Mouse (Mus musculus) heart, postnatal 0 days (tissue): Measurements from ENCODE around the gene Dnm3. TPM values are rescaled to one million over a fixed set of nuclear protein-coding genes. Genes with fewer than 3 reads are reported as not detected.

Experiments used
- ATAC-seq: fragments of 200-750 bp; cut with Nextera tagmentation; 2 replicates; pipeline ENCODE4 v1.8.0; 2017; ENCODE audit warnings: low read depth, moderate number of reproducible peaks, moderate library complexity; ENCODE audit not compliant: insufficient read depth
- DNase-seq: peaks from one replicate; pipeline ENCODE4 v3.0.0-alpha.2; 2016; ENCODE audit warnings: low spot score
- H3K27ac ChIP-seq: fragments of 300-500 bp; sonication (generic); 2 replicates; pipeline ENCODE4 v1.5.1; 2014; ENCODE audit warnings: low read depth, mild to moderate bottlenecking
- H3K27me3 ChIP-seq: fragments of 300-500 bp; sonication (generic); 2 replicates; pipeline ENCODE4 v1.6.1; 2014; ENCODE audit warnings: low read length, mixed read lengths; ENCODE audit not compliant: control insufficient read depth, insufficient read depth
- H3K36me3 ChIP-seq: fragments of 300-500 bp; sonication (generic); replicated peaks from 2 replicates; pipeline ENCODE4 v1.6.1; 2014; ENCODE audit warnings: low read length, mixed read lengths; ENCODE audit not compliant: control insufficient read depth, insufficient read depth
- H3K4me1 ChIP-seq: fragments of 300-500 bp; sonication (generic); 2 replicates; pipeline ENCODE4 v1.6.1; 2014; ENCODE audit warnings: antibody characterized with exemption; ENCODE audit not compliant: control insufficient read depth, insufficient read depth
- H3K4me2 ChIP-seq: fragments of 300-500 bp; sonication (generic); 2 replicates; pipeline ENCODE4 v1.6.1; 2014; ENCODE audit warnings: low read depth, mild to moderate bottlenecking, low read length, moderate library complexity
- H3K4me3 ChIP-seq: fragments of 300-500 bp; sonication (generic); 2 replicates; pipeline ENCODE4 v1.5.1; 2014; ENCODE audit warnings: low read depth, low read length
- H3K9ac ChIP-seq: fragments of 300-500 bp; sonication (generic); replicated peaks from 2 replicates; pipeline ENCODE4 v1.6.1; 2014; ENCODE audit warnings: low read depth, low read length, mixed read lengths
- H3K9me3 ChIP-seq: fragments of 300-500 bp; sonication (generic); replicated peaks from 2 replicates; pipeline ENCODE4 v1.6.1; 2016; ENCODE audit warnings: low read length; ENCODE audit not compliant: control insufficient read depth
- CTCF ChIP-seq: IDR thresholded peaks from 2 replicates; pipeline ENCODE4 v1.5.1; 2016; ENCODE audit warnings: antibody characterized with exemption, control low read depth, low read depth
- EP300 ChIP-seq: IDR thresholded peaks from 2 replicates; pipeline ENCODE4 v1.6.1; 2016; ENCODE audit warnings: antibody characterized with exemption, low read depth
- WGBS: fragments of 180-500 bp; shearing (Covaris S2); extraction: QIAGEN DNeasy Blood & Tissue Kit; methylation state at CpG from one replicate; pipeline ENCODE4 v1.1.7; 2014; 5-methylcytosine and 5-hydroxymethylcytosine counted together
- polyA plus RNA-seq: library from polyadenylated mRNA; unstranded; fragments of >200 nt; fragmentation: Nextera tagmentation; extraction: Ambion mirVana; gene quantifications from 2 replicates; pipeline ENCODE4 v1.2.1, GENCODE M21; 2015
- total RNA-seq: library from RNA; depleted of rRNA; stranded (reverse); fragments of >200 nt; gene quantifications from 2 replicates; pipeline ENCODE4 v1.2.3, GENCODE M21; 2014; ENCODE audit warnings: low replicate concordance

Dnm3 gene
- total and polyA plus RNA-seq, 2 experiments from 2014 or later = 1.9 to 2.4 TPM

DNA sequence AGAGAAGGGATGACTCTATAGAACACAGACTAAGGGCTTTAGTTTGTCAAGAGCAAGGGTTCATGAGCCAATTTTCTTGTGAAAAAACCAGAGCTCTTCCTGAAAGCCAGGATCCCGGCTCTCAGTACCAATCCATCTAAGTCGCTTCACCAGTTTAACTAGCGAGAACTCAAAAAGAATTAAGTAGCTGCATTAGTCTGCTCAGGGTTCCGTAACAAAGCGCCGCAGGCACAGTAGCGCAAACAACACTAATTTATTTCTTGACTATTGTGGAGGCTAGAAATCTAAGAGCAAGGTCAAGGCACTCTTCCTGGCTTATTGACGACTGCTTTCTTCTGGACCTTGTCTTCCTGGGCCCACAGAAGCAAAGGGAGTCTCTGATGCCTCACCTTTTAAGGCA, 14.2 kb downstream of the Dnm3 start:
- Histone ChIP-seq H3K9me3 (no peaks in the 10 kb centered on the region), H3K4me2 (no peak overlapping the region), H3K9ac (no peak overlapping the region), H3K4me1 (no peaks in the 10 kb centered on the region), H3K4me3 (no peak overlapping the region), H3K36me3 (no peaks in the 10 kb centered on the region), H3K27me3 (no peaks in the 10 kb centered on the region), H3K27ac (no peak overlapping the region)
- no peak for TF ChIP-seq EP300
- TF ChIP-seq CTCF = no peak
- ATAC-seq (no peak), DNase-seq (no peak)
- WGBS = 87% methylated on average over 8 of the region's 8 CpGs

GRCm38 (mm10) chr1:162458711-162459110, 19.1 kb downstream of the Dnm3 start:
- Histone ChIP-seq H3K27me3 (no peaks in the 10 kb centered on the region), H3K9me3 (no peaks in the 10 kb centered on the region), H3K36me3 (no peaks in the 10 kb centered on the region), H3K27ac (no peak overlapping the region), H3K4me3 (no peak overlapping the region), H3K4me2 (no peak overlapping the region), H3K4me1 (no peaks in the 10 kb centered on the region), H3K9ac (no peak overlapping the region)
- TF ChIP-seq CTCF (no peak), EP300 (no peak)
- DNase-seq (no peak), ATAC-seq (no peak)
- WGBS = 94% methylated on average over 2 of the region's 2 CpGs

- TF ChIP-seq EP300 (no peak), CTCF (no peak)
- WGBS = 88% methylated on average over 6 of the region's 6 CpGs
- no peak for DNase-seq
Measured at GRCm38 (mm10) chr1:162456861-162457260, 21.0 kb downstream of the Dnm3 start.

DNA sequence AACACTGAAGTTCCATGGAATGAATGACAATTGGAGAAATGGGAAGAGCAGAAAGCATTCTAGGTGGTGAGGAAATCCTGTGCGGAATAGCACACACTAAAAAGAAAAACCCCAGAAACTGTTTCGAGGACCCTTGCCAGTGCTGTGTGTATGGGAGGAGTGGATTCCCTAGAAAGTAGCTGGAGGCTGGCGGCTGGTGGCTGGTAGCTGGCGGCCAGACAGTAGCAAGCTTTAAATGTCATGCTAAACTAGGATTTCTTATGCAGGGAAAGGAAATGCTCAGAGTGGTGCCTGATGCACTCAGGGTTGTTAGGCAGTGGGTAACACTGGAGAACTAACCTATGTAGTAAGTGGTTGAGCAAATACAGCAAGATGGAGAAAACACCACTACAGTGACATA, 21.4 kb downstream of the Dnm3 start:
- no peak overlapping the region for H3K4me3 ChIP-seq
- H3K9ac ChIP-seq = no peak overlapping the region
- H3K27me3 ChIP-seq = no peaks in the 10 kb centered on the region
- TF ChIP-seq CTCF (no peak), EP300 (no peak)
- no peaks in the 10 kb centered on the region for H3K9me3 ChIP-seq
- H3K4me1 ChIP-seq = no peaks in the 10 kb centered on the region
- ATAC-seq = no peak
- no peaks in the 10 kb centered on the region for H3K36me3 ChIP-seq
- 78% methylated on average over 4 of the region's 4 CpGs for WGBS
- DNase-seq = no peak
- H3K27ac ChIP-seq = no peak overlapping the region
- H3K4me2 ChIP-seq = no peak overlapping the region

More at GRCm38 (mm10) chr1:162456861-162457260, 21.0 kb downstream of the Dnm3 start:
- Histone ChIP-seq H3K36me3 (no peaks in the 10 kb centered on the region), H3K9ac (no peak overlapping the region), H3K4me3 (no peak overlapping the region), H3K4me1 (no peaks in the 10 kb centered on the region), H3K27ac (no peak overlapping the region), H3K9me3 (no peaks in the 10 kb centered on the region), H3K4me2 (no peak overlapping the region), H3K27me3 (no peaks in the 10 kb centered on the region)
- ATAC-seq = no peak

DNA sequence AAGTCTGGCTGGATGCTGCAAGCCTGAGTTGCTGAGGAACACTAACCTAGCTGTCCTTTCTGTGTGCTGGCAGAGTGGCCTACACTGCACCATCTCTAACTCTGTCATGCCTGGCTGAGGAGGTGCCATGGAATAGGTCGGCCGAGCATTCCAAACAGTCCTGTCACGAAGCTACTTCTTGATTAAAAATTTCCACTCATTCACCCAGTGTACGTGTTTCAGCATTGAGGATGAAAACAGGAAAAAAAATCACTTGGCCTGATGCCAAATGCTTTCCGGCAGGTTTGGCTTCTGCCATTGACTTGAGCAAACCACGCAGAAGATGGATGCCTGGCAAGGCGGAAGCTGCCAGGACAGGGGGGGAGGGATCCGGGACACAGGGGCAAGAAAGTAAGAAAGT, 24.3 kb downstream of the Dnm3 start:
- no peaks in the 10 kb centered on the region for H3K9me3 ChIP-seq
- H3K4me3 ChIP-seq = no peak overlapping the region
- no peak for ATAC-seq
- no peaks in the 10 kb centered on the region for H3K27me3 ChIP-seq
- no peak overlapping the region for H3K4me2 ChIP-seq
- H3K36me3 ChIP-seq = no peaks in the 10 kb centered on the region
- no peak for DNase-seq
- WGBS = 46% methylated on average over 8 of the region's 8 CpGs
- H3K27ac ChIP-seq = no peak overlapping the region
- H3K4me1 ChIP-seq = no peaks in the 10 kb centered on the region
- no peak overlapping the region for H3K9ac ChIP-seq
- TF ChIP-seq EP300 (no peak), CTCF (no peak)

DNA sequence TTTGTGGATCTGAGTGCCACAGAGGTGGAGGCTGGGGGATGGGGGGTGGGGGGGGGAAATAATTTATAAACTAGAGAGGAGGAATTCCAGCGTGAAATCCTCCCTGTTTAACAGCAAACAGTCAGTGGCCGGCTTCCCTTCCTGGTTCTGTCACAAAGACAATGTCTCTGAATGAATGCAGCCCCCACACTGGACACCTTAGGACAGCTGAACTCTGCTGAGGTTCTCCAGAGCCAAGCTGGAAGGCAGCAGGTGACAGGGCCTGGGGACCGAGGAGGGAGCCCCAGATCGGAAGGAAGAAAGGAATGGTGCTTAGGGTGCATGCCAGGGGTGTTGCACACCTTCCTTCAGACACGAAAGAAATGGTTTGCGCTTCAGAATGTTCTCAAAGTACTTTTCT, 24.8 kb downstream of the Dnm3 start:
- Histone ChIP-seq H3K4me2 (no peak overlapping the region), H3K4me3 (no peak overlapping the region), H3K27ac (no peak overlapping the region), H3K9me3 (no peaks in the 10 kb centered on the region), H3K9ac (no peak overlapping the region), H3K36me3 (no peaks in the 10 kb centered on the region), H3K4me1 (no peaks in the 10 kb centered on the region), H3K27me3 (no peaks in the 10 kb centered on the region)
- no peak for TF ChIP-seq CTCF
- no peak for TF ChIP-seq EP300
- no peak for ATAC-seq
- no peak for DNase-seq
- WGBS = 61% methylated on average over 6 of the region's 6 CpGs
